Mouse (Mus musculus) CH12.LX (cell line): Measurements from ENCODE around the gene Fam133b. TPM values are rescaled to one million over a fixed set of nuclear protein-coding genes. Genes with fewer than 3 reads are reported as not detected.

Experiments used
- DNase-seq: peaks from one replicate; pipeline ENCODE4 v3.0.0-alpha.2; 2013; ENCODE audit errors: extremely low read depth
- H3K27ac ChIP-seq: 2 replicates; pipeline ENCODE4 v1.5.1; 2012; ENCODE audit warnings: low read depth, mild to moderate bottlenecking, control low read depth, moderate library complexity; ENCODE audit not compliant: insufficient read depth
- H3K27me3 ChIP-seq: replicated peaks from 2 replicates; pipeline ENCODE3; 2012; ENCODE audit warnings: inconsistent platforms
- H3K36me3 ChIP-seq, 2 experiments: replicated peaks in 1 of 2; 2 replicates each; pipeline versions ENCODE3 to v1.6.1; 2012; ENCODE audit warnings: inconsistent platforms in 1 of 2, low read length in 1 of 2, mild to moderate bottlenecking in 1 of 2, mixed read lengths in 1 of 2, moderate library complexity in 1 of 2; ENCODE audit not compliant: control insufficient read depth in 1 of 2, insufficient read depth in 1 of 2
- H3K4me1 ChIP-seq, 2 experiments: 2 replicates each; pipeline ENCODE4 v1.6.1; 2012; ENCODE audit warnings: inconsistent platforms in 1 of 2, moderate library complexity in 1 of 2; ENCODE audit not compliant: insufficient read depth in 2 of 2, control insufficient read depth in 1 of 2
- H3K4me2 ChIP-seq: 2 replicates; pipeline ENCODE4 v1.6.1; 2012; ENCODE audit warnings: low read depth, mild to moderate bottlenecking, control low read depth; ENCODE audit not compliant: poor library complexity, insufficient read depth, severe bottlenecking
- H3K4me3 ChIP-seq, 3 experiments: fragments of 150-350 bp in 1 of 3; sonication (generic) in 1 of 3; replicated peaks in 1 of 3; 2 replicates each; pipeline versions ENCODE3 to v1.5.1; 2011 to 2012; ENCODE audit warnings: low read depth in 2 of 3, low read length in 2 of 3, mild to moderate bottlenecking in 2 of 3, moderate library complexity in 2 of 3, control low read depth in 1 of 3, improper control_type of control experiment in 1 of 3, inconsistent platforms in 1 of 3, mixed read lengths in 1 of 3; ENCODE audit not compliant: poor library complexity in 1 of 3
- H3K79me2 ChIP-seq: replicated peaks from 2 replicates; pipeline ENCODE4 v1.6.1; 2012; ENCODE audit warnings: mild to moderate bottlenecking, moderate library complexity; ENCODE audit not compliant: control insufficient read depth, poor library complexity, insufficient read depth, severe bottlenecking; ENCODE audit errors: extremely low read depth
- H3K9ac ChIP-seq: 2 replicates; pipeline ENCODE4 v1.6.1; 2012; ENCODE audit warnings: low read depth, mild to moderate bottlenecking, control low read depth, moderate library complexity; ENCODE audit not compliant: insufficient read depth
- H3K9me3 ChIP-seq: replicated peaks from 2 replicates; pipeline ENCODE3; 2012; ENCODE audit warnings: low read length, inconsistent platforms, mixed read lengths
- CHD2 ChIP-seq: IDR thresholded peaks from 2 replicates; pipeline ENCODE4 v1.6.1; 2011; ENCODE audit warnings: low read length, improper control_type of control experiment
- CTCF ChIP-seq, 2 experiments: IDR thresholded peaks in 1 of 2; conservative IDR thresholded peaks in 1 of 2; 2 replicates each; pipeline ENCODE4 v1.5.1; 2011 to 2012; ENCODE audit warnings: low read depth in 2 of 2, low read length in 2 of 2, improper control_type of control experiment in 1 of 2, inconsistent platforms in 1 of 2, mild to moderate bottlenecking in 1 of 2, moderate library complexity in 1 of 2
- EP300 ChIP-seq: IDR thresholded peaks from 2 replicates; pipeline ENCODE4 v1.6.1; 2011; ENCODE audit warnings: low read length, improper control_type of control experiment
- ETS1 ChIP-seq: conservative IDR thresholded peaks from 2 replicates; pipeline ENCODE4 v1.6.1; 2012; ENCODE audit warnings: low read depth, mild to moderate bottlenecking, inconsistent platforms, low read length, improper control_type of control experiment, moderate library complexity
- GABPA ChIP-seq: IDR thresholded peaks from 2 replicates; pipeline ENCODE4 v1.6.1; 2012; ENCODE audit warnings: low read depth, low read length, improper control_type of control experiment, inconsistent platforms; ENCODE audit not compliant: insufficient replicate concordance
- IRF4 ChIP-seq: IDR thresholded peaks from 2 replicates; pipeline ENCODE4 v1.6.1; 2014; ENCODE audit warnings: low read depth, mild to moderate bottlenecking, inconsistent platforms, low read length, improper control_type of control experiment
- JUND ChIP-seq: conservative IDR thresholded peaks from 2 replicates; pipeline ENCODE4 v1.6.1; 2011; ENCODE audit warnings: low read depth, low read length, improper control_type of control experiment
- KAT2A ChIP-seq: IDR thresholded peaks from 2 replicates; pipeline ENCODE4 v1.6.1; 2012; ENCODE audit warnings: low read length, improper control_type of control experiment, inconsistent platforms; ENCODE audit not compliant: insufficient replicate concordance
- MXI1 ChIP-seq: IDR thresholded peaks from 2 replicates; pipeline ENCODE4 v1.6.1; 2011; ENCODE audit warnings: mild to moderate bottlenecking, low read depth, low read length, improper control_type of control experiment
- NELFE ChIP-seq: IDR thresholded peaks from 2 replicates; pipeline ENCODE4 v1.6.1; 2011; ENCODE audit warnings: low read depth, low read length, improper control_type of control experiment
- POLR2A ChIP-seq: IDR thresholded peaks from 2 replicates; pipeline ENCODE4 v1.6.1; 2011; ENCODE audit warnings: low read depth, mild to moderate bottlenecking, improper control_type of control experiment, low read length
- RAD21 ChIP-seq: IDR thresholded peaks from 2 replicates; pipeline ENCODE4 v1.6.1; 2011; ENCODE audit warnings: low read depth, mild to moderate bottlenecking, low read length, improper control_type of control experiment, moderate library complexity
- TCF12 ChIP-seq: IDR thresholded peaks from 2 replicates; pipeline ENCODE4 v1.6.1; 2014; ENCODE audit warnings: low read depth, mild to moderate bottlenecking, inconsistent platforms, low read length, improper control_type of control experiment
- USF1 ChIP-seq: IDR thresholded peaks from 2 replicates; pipeline ENCODE4 v1.6.1; 2014; ENCODE audit warnings: low read depth, mild to moderate bottlenecking, inconsistent platforms, low read length, improper control_type of control experiment
- ZKSCAN1 ChIP-seq: IDR thresholded peaks from 2 replicates; pipeline ENCODE4 v1.6.1; 2012; ENCODE audit warnings: low read depth, inconsistent platforms, low read length, improper control_type of control experiment, borderline replicate concordance
- dilution Hi-C: fragments of 300-500 bp; cut with MboI; formaldehyde crosslinking; loops from 2 replicates; pipeline ENCODE4 v1.14.3; 2020; ENCODE audit warnings: low sequenced_read_pairs; ENCODE audit not compliant: extremely low pct_unique_long_range_greater_than_20kb, extremely low pct_ligation_motif_present
- in situ Hi-C: fragments of 300-500 bp; cut with MboI; formaldehyde crosslinking; loops from 3 replicates; pipeline ENCODE4 v1.14.3; 2019; ENCODE audit warnings: low sequenced_read_pairs, low pct_ligation_motif_present, low pct_unique_long_range_greater_than_20kb, mixed read lengths
- polyA plus RNA-seq: library from polyadenylated mRNA; unstranded; fragments of >175 nt; gene quantifications from 2 replicates; pipeline ENCODE4 v1.2.1, GENCODE M21; 2012; ENCODE audit warnings: low read depth; ENCODE audit not compliant: insufficient read length
- total RNA-seq, 2 experiments: library from RNA; depleted of rRNA; stranded (reverse); fragments of 300-350 nt in 1 of 2; fragments of >200 nt in 1 of 2; gene quantifications; 2 replicates each; pipeline ENCODE4 v1.2.3; 2012 to 2014

Gene Fam133b
- total and polyA plus RNA-seq, 3 experiments: 23.2 to 66.1 (median 55.9) TPM

- TF ChIP-seq MXI1 (no peak), ETS1 (no peak), JUND (no peak), RAD21 (no peak), ZKSCAN1 (no peak), KAT2A (no peak), IRF4 (no peak), POLR2A (no peak)
- TF ChIP-seq, all 38 proteins: peak for 0
- in situ Hi-C loops: no loop called here
- dilution Hi-C loops: no loop called here
Measured at GRCm38 (mm10) chr5:3577939-3578338, 34.3 kb downstream of the Fam133b start.

GRCm38 (mm10) chr5:3579066-3579465, 35.4 kb downstream of the Fam133b start:
- H3K9me3 ChIP-seq: peaks cover 8% of the 10 kb centered on the region
- DNase-seq: no peak
- no peak overlapping the region for H3K27ac ChIP-seq
- no peaks in the 10 kb centered on the region for H3K4me1 ChIP-seq
- no peaks in the 10 kb centered on the region for H3K27me3 ChIP-seq
- no peaks in the 10 kb centered on the region for H3K79me2 ChIP-seq
- H3K4me2 ChIP-seq: no peak overlapping the region
- H3K4me3 ChIP-seq: no peak overlapping the region
- in situ Hi-C loops (no loop called here), dilution Hi-C loops (no loop called here)
- TF ChIP-seq CTCF (conservative IDR thresholded peaks at IDR 0.05 in 1 of 2, IDR thresholded peaks at IDR 0.05 in 1 of 2; ENCODE audit: low read depth in 2 of 2, low read length in 2 of 2): no peak
- TF ChIP-seq RAD21: no peak
- TF ChIP-seq POLR2A: no peak
- TF ChIP-seq ETS1: no peak
- no peak for TF ChIP-seq TCF12
- TF ChIP-seq CHD2: no peak
- TF ChIP-seq USF1: no peak
- TF ChIP-seq GABPA: no peak
- TF ChIP-seq NELFE: no peak
- TF ChIP-seq EP300: no peak
- no peak for TF ChIP-seq IRF4
- no peak overlapping the region for H3K9ac ChIP-seq
- H3K36me3 ChIP-seq: peaks cover 59 to 96% of the 10 kb centered on the region in 2 experiments

More at GRCm38 (mm10) chr5:3577939-3578338, 34.3 kb downstream of the Fam133b start:
- Histone ChIP-seq H3K4me3 (no peak overlapping the region), H3K36me3 (peaks cover 58 to 96% of the 10 kb centered on the region in 2 experiments), H3K27ac (no peak overlapping the region), H3K4me2 (no peak overlapping the region), H3K27me3 (no peaks in the 10 kb centered on the region), H3K9me3 (peaks cover 17% of the 10 kb centered on the region), H3K4me1 (no peaks in the 10 kb centered on the region), H3K9ac (no peak overlapping the region), H3K79me2 (no peaks in the 10 kb centered on the region)
- no peak for DNase-seq
